Mouse (Mus musculus): ENCODE results near the gene Osbpl11. TPM values are rescaled to one million over a fixed set of nuclear protein-coding genes. Genes with fewer than 3 reads are reported as not detected.

Gene Osbpl11
- 9.1 and 9.8 TPM in 2 replicates for polyA plus RNA-seq (2012; rRNA removed)

DNA sequence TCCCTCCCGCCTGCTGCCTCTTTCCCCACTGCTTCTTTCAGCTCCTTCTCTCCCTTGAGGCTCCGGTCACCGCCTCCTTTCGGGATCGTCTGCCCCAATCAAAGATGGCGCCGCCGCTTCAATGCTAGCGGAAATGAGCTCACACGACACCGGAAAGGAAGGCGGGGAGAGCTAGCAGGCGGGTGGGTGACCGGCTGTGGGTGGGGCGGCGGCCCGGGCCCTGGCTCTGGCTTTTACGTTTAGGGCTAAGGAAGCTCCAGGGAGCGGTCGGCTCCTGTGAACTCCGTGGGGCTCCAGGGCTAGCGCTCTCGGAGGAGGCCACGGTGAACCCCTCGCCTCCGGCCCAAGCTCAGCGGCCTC, at the start of gene Osbpl11:
Osbpl11 (plus strand) TSS at position 171 of the 360 bp plus-strand sequence.

DNA sequence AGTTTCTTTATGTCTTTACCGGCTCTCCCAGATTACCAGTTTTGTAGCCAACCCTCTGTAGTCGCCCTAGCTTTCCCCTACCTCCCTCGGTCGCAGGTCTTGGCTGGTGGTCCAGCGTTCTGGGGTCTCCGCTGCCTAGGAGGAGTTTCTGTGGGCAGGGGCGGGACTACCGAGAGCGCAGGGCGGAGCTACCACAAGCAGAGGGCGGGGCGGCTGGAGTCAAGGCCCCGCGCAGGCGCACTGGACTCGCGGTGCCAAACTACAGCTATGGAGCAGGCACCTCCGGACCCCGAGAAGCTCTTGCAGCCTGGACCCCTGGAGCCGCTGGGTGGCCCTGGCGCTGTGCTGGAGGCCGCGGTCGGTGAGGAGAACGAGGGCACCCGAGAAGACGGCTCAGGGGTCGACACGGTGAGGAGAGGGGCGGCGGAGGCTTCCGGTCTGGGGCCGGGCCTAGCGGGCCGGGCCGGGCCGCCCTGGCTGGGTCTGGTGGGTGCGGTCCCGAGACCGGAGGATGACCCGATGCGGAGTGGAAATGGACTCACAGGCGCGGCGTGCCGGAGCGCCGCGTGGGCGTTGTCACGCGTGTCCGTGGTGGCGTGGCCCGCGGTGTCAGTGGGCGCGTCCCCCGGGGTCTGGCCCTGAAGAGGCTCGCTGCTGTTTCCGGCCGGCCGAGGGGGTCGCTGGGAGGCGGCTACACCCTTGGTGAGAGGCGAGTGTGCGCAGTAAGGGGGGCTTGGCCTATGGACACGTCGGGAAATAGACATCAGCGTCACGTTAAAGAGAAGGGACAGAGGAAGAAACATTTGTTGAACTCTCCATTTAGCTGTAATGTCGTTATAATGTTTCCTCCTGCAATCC, 66.6 kb downstream of the Osbpl11 start, which contains the start of gene Snx4:
Snx4 (plus strand) TSS at position 249 of the 858 bp plus-strand sequence.

Other genes with a start within 250 kb of the Osbpl11 start
- gene Iqcg, start 128.9 kb upstream of the Osbpl11 start, polyA plus RNA-seq (2012; rRNA removed) = 0.79 and 0.82 TPM in 2 replicates
- gene Rpl35a, start 128.6 kb upstream of the Osbpl11 start, polyA plus RNA-seq (2012; rRNA removed) = 805 and 827 TPM in 2 replicates
- 1.2 and 1.6 TPM in 2 replicates for gene Lmln, start 122.5 kb upstream of the Osbpl11 start, polyA plus RNA-seq (2012; rRNA removed)
- 9.7 and 10.1 TPM in 2 replicates for gene Snx4, start 66.4 kb downstream of the Osbpl11 start, polyA plus RNA-seq (2012; rRNA removed)
- gene Zfp148, start 195.8 kb downstream of the Osbpl11 start, polyA plus RNA-seq (2012; rRNA removed) = 4.8 and 4.9 TPM in 2 replicates

All from liver, embryonic 18 days (tissue).